Mouse (Mus musculus) lung, postnatal 4 days (tissue): ENCODE data around the gene E130116L18Rik.
"Not testable (repeated sequence)": the region's sequence is repeated elsewhere in the genome, so short reads cannot be mapped to it uniquely, and the experiment has no call there.

Source experiments
- DNase-seq, 2 experiments: peaks; one replicate each; pipeline ENCODE4 v3.0.0; 2021

Gene E130116L18Rik

GRCm38 (mm10) chr5:25222752-25223702 lies at the start of gene E130116L18Rik:
E130116L18Rik (minus strand) TSS chr5:25223153.
- DNase-seq = peak; percentile 93 to 94

- no peak for DNase-seq
Observed at GRCm38 (mm10) chr5:25268258-25268888, 45.4 kb upstream of the E130116L18Rik start.

GRCm38 (mm10) chr5:25262266-25262665 lies 39.3 kb upstream of the E130116L18Rik start:
- DNase-seq = no peak

GRCm38 (mm10) chr5:25261452-25261851 lies 38.5 kb upstream of the E130116L18Rik start:
- no peak for DNase-seq

GRCm38 (mm10) chr5:25256686-25257085 lies 33.7 kb upstream of the E130116L18Rik start:
- DNase-seq = no peak

GRCm38 (mm10) chr5:25254491-25254890 lies 31.5 kb upstream of the E130116L18Rik start:
- DNase-seq = no peak

GRCm38 (mm10) chr5:25252825-25253544 lies 30.0 kb upstream of the E130116L18Rik start:
- DNase-seq = no peak

GRCm38 (mm10) chr5:25252423-25252822 lies 29.5 kb upstream of the E130116L18Rik start:
- no peak for DNase-seq

- DNase-seq = no peak
Observed at GRCm38 (mm10) chr5:25247036-25247435, 24.1 kb upstream of the E130116L18Rik start.

- DNase-seq = no peak
Observed at GRCm38 (mm10) chr5:25246473-25246865, 23.5 kb upstream of the E130116L18Rik start.

GRCm38 (mm10) chr5:25245806-25246472 lies 23.0 kb upstream of the E130116L18Rik start:
- no peak for DNase-seq

- DNase-seq = no peak
Observed at GRCm38 (mm10) chr5:25243101-25243500, 20.1 kb upstream of the E130116L18Rik start.

GRCm38 (mm10) chr5:25224377-25224776 lies 1.4 kb upstream of the E130116L18Rik start:
- DNase-seq = not testable (repeated sequence)

- no peak for DNase-seq
Observed at GRCm38 (mm10) chr5:25221604-25222003, 1.3 kb downstream of the E130116L18Rik start, which contains the start of gene Galnt11. Galnt11 (plus strand) TSS chr5:25221904.

GRCm38 (mm10) chr5:25215006-25215405 lies 7.9 kb downstream of the E130116L18Rik start:
- DNase-seq = no peak

- not testable (repeated sequence) for DNase-seq
Observed at GRCm38 (mm10) chr5:25213216-25213615, 9.7 kb downstream of the E130116L18Rik start.

- DNase-seq = no peak
Observed at GRCm38 (mm10) chr5:25211872-25212271, 11.1 kb downstream of the E130116L18Rik start.

GRCm38 (mm10) chr5:25190521-25190920 lies 32.4 kb downstream of the E130116L18Rik start:
- DNase-seq = no peak

- peak; percentile 19 to 28 for DNase-seq
Observed at GRCm38 (mm10) chr5:25188802-25189201, 34.2 kb downstream of the E130116L18Rik start.

- no peak for DNase-seq
Observed at GRCm38 (mm10) chr5:25187727-25188126, 35.2 kb downstream of the E130116L18Rik start.

GRCm38 (mm10) chr5:25184594-25184993 lies 38.4 kb downstream of the E130116L18Rik start:
- no peak for DNase-seq

GRCm38 (mm10) chr5:25183595-25183994 lies 39.4 kb downstream of the E130116L18Rik start:
- no peak for DNase-seq
